Mouse (Mus musculus): ENCODE measurements around the gene Rps27l.

DNA sequence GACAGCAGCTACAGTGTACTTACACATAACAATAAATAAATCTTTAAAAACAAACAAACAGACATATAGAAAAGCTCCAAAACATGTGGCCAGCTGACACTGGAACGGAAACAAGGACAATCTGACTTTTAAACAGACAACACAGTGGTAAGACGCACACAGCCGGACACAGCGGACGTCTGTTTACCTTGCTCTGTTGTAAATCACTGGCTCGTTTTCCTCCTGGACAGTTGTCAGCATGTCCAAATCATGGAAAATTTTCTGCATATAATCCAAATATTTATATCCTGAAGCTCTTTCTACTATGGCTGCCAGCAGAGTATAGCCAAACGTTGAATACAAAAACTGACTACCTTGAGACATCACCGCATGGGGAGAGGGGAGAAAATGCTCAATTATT lies 21.6 kb downstream of the Rps27l start:
- TF ChIP-seq POU5F1 (IDR thresholded peaks at IDR 0.05; ENCODE audit: borderline replicate concordance, low read length) (no peak), CTCF (conservative IDR thresholded peaks at IDR 0.05; ENCODE audit: low read length) (no peak), NANOG (IDR thresholded peaks at IDR 0.05; ENCODE audit: borderline replicate concordance, low read length) (no peak)
